Mouse (Mus musculus): Measurements from ENCODE around the gene Tas1r3.

Gene Tas1r3

DNA sequence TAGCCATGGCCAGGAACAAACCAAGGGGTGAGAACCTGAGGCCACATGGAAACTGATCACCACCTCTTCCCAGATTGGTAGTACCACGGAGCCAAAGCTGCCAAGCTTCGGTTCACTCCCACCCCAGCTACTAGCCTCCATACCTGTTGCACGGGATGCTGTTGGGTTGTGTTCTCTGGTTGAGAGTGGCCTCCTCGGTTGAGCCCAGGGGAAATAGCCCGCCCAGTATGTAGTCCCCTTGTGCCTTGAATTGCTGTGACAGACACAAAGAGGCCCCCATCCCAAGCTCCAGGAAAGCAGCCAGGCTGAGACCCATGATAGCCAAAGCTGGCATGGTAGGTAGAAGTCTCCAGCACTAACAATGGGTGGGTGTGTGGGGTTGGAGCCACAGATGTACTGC, at the start of gene Tas1r3:
Gene Tas1r3 (minus strand): TSS at position 362 of the 400 bp plus-strand sequence.
- no peak for DNase-seq (ENCODE audit: low read depth, low spot score)

DNA sequence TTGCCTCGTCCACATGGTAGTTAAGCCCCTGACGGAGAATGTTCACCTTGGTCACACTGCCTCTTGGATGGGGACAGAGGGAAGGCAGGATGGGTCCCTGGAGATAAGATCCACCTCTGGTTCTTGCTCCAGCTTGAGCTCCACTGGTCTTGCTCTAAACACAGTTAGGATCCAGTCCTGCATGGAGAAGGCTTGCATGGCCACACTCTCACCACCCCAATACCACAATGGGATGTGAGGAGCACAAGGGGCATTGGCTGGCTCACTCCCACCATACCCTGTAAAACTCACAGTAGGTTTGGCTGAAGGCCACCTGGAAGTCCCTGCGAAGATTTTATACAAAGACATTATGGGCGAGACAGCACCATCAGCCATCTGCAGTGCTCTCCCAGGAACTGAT, 45.6 kb upstream of the Tas1r3 start:
- no peak for DNase-seq (ENCODE audit: low read depth, low spot score)

DNA sequence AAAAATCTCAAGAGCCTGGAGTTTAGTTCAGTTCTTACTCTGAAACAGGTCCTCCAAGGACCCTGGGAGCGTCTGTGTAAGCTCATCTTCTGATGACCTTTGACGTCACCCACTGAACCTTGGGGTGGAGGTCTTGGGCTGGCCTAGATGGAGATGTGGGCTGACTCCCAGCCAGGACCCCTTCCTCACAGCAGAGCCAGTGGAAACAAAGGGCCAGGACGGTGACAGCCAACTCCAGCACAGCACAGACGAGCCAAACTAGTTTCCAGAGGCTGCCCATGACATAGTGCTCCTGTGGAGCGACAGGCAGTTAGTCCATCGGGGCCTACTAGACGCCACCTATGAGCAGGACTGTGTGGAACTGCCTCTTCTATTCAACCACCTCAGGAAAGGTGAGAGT, 45.1 kb upstream of the Tas1r3 start:
- no peak for DNase-seq (ENCODE audit: low read depth, low spot score)

DNA sequence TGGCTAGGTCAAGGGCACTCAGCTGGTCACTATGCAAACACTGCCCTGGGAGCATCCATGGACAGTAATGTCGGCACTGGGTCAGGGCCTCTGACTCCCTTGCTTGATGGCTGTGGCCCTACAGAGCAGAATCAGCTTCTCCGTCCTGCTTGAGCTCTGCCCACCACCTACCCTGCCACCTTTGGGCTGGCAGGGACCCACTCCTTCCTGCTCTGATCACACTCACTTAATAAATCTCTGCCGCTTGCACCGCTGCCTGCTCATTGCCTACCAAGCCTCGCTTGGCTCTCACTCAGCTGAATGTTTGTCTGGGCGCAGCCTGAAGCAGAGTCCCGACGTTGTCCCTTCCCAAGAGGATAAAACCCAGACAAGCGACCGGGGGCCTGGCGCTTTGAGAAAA, 43.8 kb upstream of the Tas1r3 start:
- no peak for DNase-seq (ENCODE audit: low read depth, low spot score)

DNA sequence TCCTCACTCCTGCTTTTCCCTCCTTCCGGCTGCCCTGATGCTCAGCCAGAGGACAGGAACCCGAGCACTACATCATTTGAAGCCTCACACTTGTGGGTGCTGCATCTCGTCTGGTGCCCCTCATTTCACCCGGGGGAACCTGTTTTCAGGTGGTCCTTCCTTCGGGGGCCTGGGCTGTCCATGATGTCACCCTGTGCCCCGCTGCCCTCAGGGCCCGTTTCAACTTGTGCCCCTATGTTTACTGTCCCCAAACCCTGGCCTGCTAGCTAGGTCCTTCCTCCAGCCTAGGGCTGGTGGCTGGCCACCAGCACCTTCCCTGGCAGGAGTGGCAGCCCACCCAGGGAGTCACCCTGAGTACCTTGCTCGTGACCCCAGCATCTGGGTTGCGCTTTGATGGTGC, 43.0 kb upstream of the Tas1r3 start:
- no peak for DNase-seq (ENCODE audit: low read depth, low spot score)

DNA sequence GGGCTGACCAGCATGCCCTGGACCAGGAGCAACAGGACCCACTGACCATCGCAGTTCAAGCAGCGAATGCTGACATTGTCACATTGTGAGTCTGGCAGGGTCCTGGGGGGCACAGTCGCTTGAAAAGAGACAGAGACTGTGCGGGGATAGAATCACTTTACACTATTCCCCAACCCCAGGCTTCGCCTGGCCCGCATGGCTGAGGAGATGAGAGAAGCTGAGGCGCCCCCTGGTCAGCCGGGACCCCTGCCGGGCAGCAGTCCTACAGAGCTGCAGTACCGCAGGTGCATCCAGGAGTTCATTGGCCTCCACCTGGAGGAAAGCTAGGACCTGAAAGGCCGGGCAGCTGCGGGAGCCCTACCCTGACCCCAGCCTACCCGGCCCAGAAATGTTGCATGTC, 42.5 kb upstream of the Tas1r3 start:
- DNase-seq (ENCODE audit: low read depth, low spot score): no peak

DNA sequence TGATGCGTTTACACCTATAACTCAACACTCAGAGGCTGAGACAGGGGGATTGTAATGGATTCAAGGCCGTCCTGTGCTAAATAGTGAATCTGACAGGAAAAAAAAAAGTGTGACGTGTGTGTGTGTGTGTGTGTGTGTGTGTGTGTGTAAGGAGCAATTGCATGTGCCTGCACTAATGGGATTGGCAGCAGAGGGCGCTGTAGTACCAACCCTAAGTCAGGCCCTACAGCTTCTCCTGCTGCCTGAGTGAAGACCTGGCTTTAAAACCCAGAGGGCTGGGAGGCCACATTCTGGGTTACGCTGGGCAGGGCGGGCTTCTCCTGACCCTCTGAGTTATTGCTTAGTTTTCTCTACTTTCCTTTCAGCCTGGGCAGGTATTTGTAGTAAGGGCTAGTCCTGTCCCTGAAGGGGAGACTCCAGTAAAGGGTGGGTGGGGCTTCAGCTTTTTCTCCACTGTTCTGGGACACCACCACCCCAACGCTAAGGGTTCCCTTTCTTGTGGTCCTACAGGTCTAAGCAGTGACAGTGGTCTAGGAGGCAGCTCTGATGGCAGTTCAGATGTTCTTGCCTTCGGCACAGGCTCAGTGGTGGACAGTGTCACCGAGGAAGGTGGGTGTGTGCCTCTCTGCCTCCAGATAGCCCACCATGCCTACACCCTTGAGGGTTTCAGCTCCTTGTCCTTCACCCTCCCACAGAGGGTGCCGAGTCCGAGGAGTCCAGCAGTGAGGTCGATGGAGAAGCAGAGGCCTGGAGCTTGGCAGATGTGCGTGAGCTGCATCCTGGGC, 41.3 kb upstream of the Tas1r3 start:
- DNase-seq (ENCODE audit: low read depth, low spot score): peak; percentile 53

DNA sequence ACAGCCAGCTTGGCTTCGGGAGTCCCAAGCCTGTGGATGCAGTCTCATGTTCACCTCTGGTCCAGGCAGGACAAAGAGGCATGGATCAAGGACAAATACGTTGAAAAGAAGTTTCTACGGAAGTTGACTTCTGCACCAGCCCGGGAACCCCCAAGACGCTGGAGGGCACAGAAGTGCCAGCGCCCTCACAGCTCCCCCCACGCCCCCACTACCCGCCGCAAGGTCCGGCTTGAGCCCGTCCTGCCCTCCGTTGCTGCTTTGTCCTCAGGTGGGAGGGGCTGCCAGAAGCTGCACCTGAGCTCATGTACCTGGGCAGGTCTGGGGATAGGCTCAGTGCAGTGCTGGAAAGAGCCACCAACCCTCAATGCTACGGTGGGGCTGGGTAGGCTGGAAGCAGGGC, 40.1 kb upstream of the Tas1r3 start:
- DNase-seq (ENCODE audit: low read depth, low spot score): no peak

DNA sequence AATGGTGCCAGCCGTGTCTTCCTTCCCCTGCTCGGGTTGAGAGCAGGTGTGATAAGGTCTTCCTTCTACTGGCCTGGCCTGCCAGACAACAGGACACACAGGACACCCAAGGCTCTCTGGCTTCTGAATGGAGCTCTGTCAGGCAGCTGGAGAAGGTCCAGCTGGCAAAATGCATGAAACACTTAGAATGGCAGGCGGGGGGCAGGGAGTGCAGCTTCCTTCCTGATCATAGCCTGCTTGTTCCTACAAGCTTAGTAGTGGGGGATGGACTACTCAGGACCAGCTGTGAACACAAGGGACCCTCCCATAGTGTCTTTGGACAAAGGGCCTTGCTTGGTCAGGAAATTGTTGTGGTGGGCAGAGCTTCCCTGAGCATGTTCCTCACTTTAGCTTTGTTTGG, 38.0 kb upstream of the Tas1r3 start:
- DNase-seq (ENCODE audit: low read depth, low spot score): no peak

DNA sequence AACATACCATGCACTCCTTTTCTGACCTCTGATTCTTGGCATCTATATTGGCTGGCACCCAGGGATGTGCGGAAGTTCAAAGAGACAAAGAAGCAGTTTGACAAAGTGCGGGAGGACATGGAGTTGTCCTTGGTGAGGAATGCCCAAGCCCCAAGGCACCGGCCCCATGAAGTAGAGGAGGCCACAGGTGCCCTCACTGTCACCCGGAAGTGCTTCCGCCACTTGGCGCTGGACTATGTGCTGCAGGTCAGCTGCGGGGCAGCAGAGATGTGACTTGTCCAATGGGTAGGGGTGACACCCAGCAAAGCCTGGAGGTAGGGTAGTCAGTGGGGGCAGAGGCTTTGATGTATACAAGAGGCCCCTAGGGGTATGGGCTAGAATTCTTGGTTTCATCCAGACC, 36.2 kb upstream of the Tas1r3 start:
- DNase-seq (ENCODE audit: low read depth, low spot score): no peak

DNA sequence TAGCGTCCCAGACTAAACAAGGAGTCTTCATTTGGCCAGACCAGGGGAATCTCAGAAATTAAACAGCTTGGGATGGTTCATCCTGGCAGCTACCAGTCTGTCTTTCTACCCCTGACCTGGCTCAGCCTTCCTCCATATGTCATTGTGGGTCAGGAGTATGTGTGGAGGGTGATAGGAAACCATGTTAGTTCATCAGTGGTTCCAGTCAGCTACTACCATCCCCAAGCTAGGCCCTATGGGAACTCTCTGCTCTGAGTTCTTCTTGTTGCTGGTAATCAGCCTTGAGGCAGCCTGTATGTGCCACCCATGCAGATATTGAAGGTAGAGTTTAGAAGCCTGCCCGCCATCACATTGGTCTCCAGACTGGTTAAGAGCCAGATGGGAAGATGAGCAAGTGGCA, 35.2 kb upstream of the Tas1r3 start:
- no peak for DNase-seq (ENCODE audit: low read depth, low spot score)

DNA sequence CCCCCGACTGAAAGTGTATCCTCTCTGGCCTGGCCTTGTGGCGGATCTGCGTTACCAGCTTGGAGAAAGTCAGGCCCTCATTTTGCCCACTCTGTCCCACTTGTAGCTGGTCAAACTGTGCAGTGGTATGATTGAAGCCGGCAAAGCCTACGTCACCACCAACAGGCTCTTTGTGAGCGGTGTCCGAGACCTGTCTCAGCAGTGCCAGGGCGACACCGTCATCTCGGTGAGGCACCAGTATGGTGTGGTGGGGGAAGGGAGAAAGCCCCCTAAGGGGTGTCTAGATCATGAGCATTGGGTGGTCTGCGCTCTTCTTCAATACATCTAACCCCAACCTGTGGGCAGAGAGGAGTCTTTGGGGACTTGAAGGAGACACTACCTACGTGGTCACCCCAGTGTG, 33.3 kb upstream of the Tas1r3 start:
- DNase-seq (ENCODE audit: low read depth, low spot score): no peak

DNA sequence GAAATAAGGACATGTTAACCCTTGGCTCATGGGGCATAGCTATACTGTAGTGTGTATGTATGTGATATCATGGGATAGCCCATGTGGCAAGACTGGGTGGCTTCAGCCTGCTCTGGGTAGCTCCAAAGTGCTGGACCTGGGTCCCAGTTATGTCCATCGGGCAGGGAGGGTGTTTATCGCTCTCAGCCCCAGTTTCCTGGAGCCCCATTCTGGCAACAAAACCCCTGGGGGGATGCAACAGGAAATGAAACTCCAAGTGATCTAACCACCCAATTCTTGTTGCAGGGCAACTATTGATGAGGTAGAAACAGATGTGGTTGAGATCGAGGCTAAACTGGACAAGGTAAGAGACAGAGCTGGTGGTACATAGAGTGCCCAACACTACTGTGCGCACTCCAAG, 32.7 kb upstream of the Tas1r3 start:
- no peak for DNase-seq (ENCODE audit: low read depth, low spot score)

DNA sequence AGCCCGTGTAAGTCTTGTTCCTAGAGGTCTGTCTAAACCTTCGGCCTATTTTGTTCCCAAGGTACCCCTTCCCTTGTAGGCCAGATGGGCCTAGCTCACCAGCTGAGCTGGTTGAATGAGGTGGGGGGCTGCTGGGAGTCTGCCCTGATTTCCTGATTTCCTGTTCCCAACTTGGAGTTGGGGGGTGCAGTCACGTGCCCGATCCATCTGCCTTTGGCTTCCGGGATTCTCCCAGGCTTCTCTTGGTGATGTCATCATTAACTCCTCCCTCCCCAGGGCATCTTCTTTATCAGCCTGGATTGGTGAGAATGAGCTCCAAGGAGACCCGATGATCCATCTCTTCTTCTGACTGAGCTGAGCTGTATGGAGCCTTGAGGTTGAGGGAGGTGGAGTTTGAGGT, 32.1 kb upstream of the Tas1r3 start:
- DNase-seq (ENCODE audit: low read depth, low spot score): no peak

DNA sequence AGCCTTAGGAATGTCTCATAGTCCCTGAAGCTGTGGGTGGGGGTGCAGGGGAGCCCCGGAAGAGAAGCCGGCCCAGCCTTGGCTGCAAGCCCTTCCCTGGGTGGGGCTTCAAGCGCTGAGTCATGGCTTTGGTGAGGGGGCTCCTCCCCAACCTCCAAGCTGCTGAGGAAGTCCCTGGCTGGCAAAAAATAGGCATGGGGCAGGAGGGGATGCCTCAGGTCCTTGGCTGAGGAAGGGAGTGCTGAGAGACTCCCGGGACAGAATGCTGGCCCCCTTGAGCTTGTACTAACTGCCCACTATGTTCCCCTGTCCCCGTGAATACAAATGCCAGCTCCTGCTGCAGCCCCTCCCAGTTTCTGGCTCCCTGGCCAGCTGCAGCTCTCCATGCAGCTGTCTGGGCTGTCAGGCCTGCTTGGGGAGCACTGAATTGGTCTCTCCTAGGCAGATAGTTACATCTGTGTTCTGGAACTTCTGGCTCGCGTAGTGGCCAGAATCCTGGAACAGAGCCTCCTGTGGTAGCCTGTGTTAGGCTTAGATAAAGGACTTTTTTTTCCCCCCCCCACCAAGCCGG, 31.2 kb upstream of the Tas1r3 start:
- DNase-seq (ENCODE audit: low read depth, low spot score): peak; percentile 46

DNA sequence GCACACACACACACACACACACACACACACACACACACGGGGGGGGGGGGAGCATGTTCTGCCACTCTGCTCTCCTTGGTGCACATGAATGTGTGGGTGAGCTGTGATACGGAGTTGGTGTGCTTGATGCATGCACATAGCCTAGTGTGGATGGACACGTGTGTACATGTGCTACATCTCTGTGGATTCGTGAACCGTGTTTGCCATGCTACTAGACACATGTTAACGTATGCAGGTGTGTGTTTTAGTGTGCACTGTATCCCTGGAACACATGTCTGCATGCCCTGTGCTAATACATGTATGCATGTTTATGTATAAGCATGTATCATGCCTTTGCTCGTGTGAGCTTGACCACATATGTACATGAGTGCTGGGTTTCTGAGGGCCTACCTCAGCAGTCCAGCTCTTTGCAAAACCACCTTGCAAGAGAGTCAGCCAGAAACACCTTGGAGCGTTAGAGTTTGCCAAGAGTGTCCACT, 30.1 kb upstream of the Tas1r3 start:
- DNase-seq (ENCODE audit: low read depth, low spot score): no peak

DNA sequence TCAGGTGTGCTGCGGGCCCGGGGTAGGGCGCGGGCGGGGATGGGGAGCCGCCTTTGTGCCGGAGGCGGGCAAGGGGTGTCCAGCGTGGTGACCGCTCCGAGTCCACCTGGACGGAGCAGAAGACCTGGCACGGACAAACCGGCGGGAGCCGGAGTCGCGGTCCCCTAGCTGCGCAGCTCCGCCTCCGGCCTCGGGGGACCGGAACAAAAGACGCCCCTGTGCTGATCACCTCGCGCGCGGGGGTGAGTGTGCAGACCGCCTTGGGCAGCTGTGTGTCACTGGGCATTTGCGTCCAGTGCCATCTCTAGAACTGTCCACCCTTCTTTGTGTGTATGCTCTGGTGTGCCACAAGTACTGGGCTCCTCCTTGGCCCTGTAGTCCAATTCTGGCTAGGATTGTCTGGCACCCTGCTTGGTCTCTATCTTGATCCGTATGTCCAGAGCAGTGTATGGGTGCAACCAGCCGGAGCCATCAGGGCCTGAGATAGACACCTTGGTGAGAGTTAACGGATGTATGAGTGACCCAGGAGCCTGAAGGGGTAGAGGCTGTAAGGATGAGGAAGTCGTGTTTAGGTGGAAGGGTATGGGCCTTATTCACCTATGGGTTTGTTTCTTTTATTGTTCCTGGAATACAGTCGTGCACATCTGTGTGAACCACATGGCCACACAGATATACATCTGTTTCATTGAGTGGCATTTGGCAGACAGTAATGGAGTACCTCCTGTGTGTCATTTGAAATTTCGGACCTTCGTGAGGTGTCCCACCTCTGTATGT, 29.5 kb upstream of the Tas1r3 start:
- no peak for DNase-seq (ENCODE audit: low read depth, low spot score)

DNA sequence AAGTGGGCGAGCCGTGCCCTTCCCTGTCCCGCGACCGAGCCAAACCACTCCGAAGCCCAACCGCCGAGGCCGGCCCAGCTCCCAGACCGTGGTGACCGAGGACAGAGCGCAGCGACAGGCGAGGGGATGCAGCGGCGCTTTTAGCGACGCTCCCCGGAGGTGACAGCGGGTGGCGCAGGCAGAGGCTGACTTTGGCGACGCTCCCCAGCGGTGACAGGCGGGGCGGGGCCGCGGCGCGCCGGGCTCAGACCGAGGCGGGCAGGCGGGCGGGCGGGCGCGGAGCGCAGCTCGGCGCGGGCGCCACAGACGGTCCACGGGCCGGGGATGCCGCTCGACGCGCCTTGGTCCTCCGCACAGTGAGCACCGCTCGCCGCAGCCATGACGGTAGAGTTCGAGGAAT, 28.9 kb upstream of the Tas1r3 start:
- peak; percentile 93 for DNase-seq (ENCODE audit: low read depth, low spot score)

DNA sequence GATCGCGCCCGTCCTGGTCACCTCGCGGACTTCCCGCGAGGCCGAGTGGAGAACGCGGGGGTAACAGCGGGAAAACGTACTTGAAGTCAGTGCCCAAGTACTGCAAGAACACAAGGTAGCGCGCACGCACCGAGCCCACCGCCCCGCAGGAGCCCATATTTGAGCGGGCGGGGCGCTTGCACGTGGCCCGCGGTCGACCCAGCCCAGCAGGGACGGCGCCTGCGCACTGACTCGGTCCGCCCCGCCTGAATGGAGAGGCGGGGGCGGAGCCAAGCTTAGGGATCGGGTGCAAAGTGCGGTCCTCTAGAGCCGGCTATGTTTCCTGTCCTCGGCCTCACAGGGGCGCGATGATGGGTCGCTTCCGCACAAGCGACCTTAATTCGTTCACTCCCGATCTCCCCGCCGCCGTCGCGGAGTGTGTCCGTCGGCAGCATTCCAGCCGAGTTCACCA, 28.4 kb upstream of the Tas1r3 start, which contains the start of the genes Pusl1 and Acap3:
Gene Pusl1 (minus strand): TSS at position 231 of the 451 bp plus-strand sequence.
Gene Acap3 (plus strand): TSS at position 272 of the 451 bp plus-strand sequence.
- DNase-seq (ENCODE audit: low read depth, low spot score): peak; percentile 99

DNA sequence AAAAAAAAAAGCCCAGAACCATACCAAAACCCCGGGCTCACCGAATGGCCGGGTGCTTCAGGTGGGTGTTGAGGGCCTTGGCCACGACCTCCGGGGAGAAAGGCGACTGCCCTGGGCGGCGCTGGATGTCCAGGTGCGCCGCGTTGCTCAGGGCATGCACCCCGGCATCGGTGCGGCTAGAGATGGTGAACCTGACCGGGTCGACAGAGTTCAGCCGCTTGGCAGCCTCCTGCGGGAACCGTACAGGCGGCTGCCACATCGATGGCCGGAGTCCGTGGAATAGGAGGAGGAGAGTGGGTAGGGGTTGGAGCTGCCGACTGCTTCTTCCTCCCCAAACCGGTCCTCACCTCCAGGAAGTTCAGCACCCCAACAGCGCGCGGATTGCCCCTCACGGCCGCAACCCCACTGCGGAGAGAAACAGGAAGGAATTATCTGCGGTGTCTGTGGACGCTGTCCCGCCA, 27.9 kb upstream of the Tas1r3 start:
- no peak for DNase-seq (ENCODE audit: low read depth, low spot score)

DNA sequence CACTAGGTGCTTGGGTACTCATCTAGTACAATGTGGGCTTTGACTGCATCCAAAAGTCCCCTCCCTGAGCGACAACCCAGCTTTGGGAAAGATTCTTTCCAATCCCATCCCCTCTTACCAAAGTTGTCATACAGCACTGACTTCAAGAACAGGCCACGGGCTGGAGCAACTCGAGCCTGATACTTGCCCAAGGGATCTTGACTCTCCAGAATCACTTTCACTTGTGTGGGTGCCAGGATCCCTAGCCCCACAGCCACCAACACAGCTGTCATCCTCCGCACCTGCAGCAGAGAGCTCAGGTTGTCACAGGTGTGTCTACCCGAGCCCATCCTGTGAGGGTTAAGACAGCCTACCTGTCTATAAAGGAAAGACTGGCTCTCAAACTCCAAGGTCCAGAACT, 26.2 kb upstream of the Tas1r3 start:
- DNase-seq (ENCODE audit: low read depth, low spot score): no peak

DNA sequence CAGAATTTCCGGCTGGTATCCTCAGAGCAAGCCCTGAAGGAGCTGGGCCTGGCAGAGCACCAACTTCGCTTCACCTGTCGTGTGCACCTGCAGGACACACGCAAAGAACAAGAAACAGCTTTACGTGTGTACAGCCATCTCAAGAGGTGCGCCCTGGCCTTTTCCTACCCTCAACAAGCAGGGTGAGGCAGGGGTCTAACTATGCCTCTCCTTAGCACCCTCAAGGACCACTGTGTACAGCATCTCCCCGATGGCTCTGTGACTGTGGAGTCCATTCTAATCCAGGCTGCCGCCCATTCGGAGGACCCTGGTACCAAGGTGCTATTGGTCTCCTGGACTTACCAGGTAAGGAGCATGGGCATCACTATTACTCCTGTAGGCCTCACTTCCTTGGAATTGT, 25.0 kb upstream of the Tas1r3 start:
- no peak for DNase-seq (ENCODE audit: low read depth, low spot score)
